Mouse (Mus musculus) ES-Bruce4 (cell line): Measurements from ENCODE around the gene Gpn1. TPM values are rescaled to one million over a fixed set of nuclear protein-coding genes. Genes with fewer than 3 reads are reported as not detected.
A peak's percentile ranks its signal among the peaks of the same experiment; 100 is the strongest.

ENCODE experiments used
- H3K27ac ChIP-seq: 2 replicates; pipeline ENCODE4 v1.5.1; 2012; ENCODE audit warnings: low read length, inconsistent platforms; ENCODE audit not compliant: insufficient read depth
- H3K27me3 ChIP-seq: 2 replicates; pipeline ENCODE4 v1.6.1; 2012; ENCODE audit warnings: mild to moderate bottlenecking, low read length, inconsistent platforms; ENCODE audit not compliant: control insufficient read depth, poor library complexity, insufficient read depth, severe bottlenecking
- H3K36me3 ChIP-seq: 2 replicates; pipeline ENCODE4 v1.6.1; 2012; ENCODE audit warnings: inconsistent platforms, mild to moderate bottlenecking, low read length, moderate library complexity; ENCODE audit not compliant: control insufficient read depth, poor library complexity, insufficient read depth, severe bottlenecking
- H3K4me1 ChIP-seq: one replicate; pipeline ENCODE4 v1.8.1; 2011; ENCODE audit warnings: low read length; ENCODE audit not compliant: control insufficient read depth, insufficient read depth
- H3K4me3 ChIP-seq: 2 replicates; pipeline ENCODE4 v1.5.1; 2011; ENCODE audit warnings: low read depth, mild to moderate bottlenecking, low read length
- H3K9ac ChIP-seq: 2 replicates; pipeline ENCODE4 v1.6.1; 2012; ENCODE audit warnings: low read depth, mild to moderate bottlenecking, inconsistent platforms; ENCODE audit not compliant: poor library complexity, severe bottlenecking
- H3K9me3 ChIP-seq: replicated peaks from 2 replicates; pipeline ENCODE4 v1.6.1; 2012; ENCODE audit warnings: mild to moderate bottlenecking, low read length, inconsistent platforms; ENCODE audit not compliant: control insufficient read depth, poor library complexity, insufficient read depth, severe bottlenecking
- CTCF ChIP-seq: IDR thresholded peaks from one replicate; pipeline ENCODE4 v1.8.1; 2011; ENCODE audit warnings: low read depth, low read length
- EP300 ChIP-seq: IDR thresholded peaks from 2 replicates; pipeline ENCODE4 v1.6.1; 2011; ENCODE audit warnings: low read depth, low read length; ENCODE audit not compliant: insufficient read depth
- POLR2A ChIP-seq: IDR thresholded peaks from one replicate; pipeline ENCODE4 v1.8.1; 2011; ENCODE audit warnings: low read length; ENCODE audit not compliant: insufficient read depth
- polyA plus RNA-seq: library from polyadenylated mRNA; stranded (reverse); fragments of >200 nt; gene quantifications from 2 replicates; pipeline ENCODE4 v1.2.4, GENCODE M21; 2011; ENCODE audit warnings: low read depth; ENCODE audit not compliant: missing spikeins, insufficient read depth, insufficient read length

Gene Gpn1
- polyA plus RNA-seq: 49.0 and 54.8 TPM in 2 replicates

DNA sequence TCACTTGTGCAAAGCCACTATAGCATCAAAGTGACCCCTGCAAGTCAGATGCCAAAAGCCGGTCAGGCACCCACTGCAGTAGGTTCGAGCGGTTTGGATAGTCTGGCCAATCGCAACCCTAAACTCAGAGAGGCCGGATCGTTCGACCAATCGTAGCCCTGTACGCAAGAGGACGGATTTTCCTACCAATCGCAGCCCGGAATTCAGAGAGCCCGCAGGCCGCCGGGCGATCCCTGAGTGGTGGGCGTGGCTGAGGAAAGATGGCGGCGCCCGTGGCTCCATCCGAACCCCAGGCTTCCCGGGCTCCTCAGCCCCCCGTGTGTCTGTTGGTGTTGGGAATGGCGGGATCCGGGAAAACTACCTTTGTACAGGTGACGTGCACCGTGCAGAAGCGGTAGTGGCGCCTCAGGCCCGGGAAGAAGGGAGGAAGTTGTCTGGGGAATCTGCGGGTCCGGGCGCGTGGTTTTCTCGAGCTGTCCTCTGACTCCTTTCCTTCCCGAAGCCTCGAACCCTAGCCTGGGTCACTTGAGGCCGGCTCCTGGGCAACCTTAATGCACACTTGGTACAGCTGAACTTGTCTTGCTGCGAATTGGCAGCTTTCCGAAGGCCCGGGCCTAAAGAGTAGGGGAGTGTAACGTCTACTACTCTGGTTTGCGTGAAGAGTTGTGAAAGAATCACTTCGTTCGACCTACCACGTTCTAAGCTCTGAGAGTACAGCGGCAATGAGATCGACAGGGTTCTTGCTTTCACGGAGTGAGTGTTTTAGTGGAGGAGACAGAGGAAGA is at the start of gene Gpn1:
Gpn1 (plus strand) TSS at position 229 of the 785 bp plus-strand sequence.
- Histone ChIP-seq H3K36me3 (peaks cover 27% of the 10 kb centered on the region), H3K27ac (no peak within 1 kb of the TSS), H3K9ac (peak within 1 kb of the TSS; percentile 88), H3K4me3 (peak within 1 kb of the TSS; percentile 98), H3K4me1 (no peaks in the 10 kb centered on the region), H3K9me3 (no peaks in the 10 kb centered on the region; the same call in 1 of the 2 replicates), H3K27me3 (no peaks in the 10 kb centered on the region)
- TF ChIP-seq POLR2A: no peak
- no peak for TF ChIP-seq EP300
- no peak for TF ChIP-seq CTCF

DNA sequence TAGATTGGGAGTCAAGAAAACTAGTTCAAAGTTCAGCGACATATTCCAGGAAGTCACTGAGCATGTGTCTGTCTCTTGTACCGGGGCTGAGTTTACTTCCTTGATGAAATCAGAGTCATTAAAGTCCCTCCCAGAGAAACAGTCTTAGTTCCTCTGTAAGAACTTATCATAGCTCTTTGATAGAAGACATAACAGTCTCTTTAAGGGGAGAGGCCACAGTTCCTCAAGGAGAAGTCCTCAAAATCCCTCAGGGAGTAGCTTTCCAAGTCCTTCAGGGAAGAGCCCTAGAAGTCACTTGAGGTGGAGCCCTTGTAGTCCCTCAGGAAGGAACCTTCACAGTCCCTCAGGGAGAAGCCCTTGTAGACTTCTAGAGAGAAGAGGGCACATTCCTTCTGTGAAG is 43.2 kb upstream of the Gpn1 start:
- Histone ChIP-seq H3K9ac (no peak overlapping the region), H3K27me3 (no peaks in the 10 kb centered on the region), H3K9me3 (no peaks in the 10 kb centered on the region), H3K4me3 (no peak overlapping the region), H3K27ac (no peak overlapping the region), H3K36me3 (no peaks in the 10 kb centered on the region), H3K4me1 (no peaks in the 10 kb centered on the region)
- no peak for TF ChIP-seq EP300
- no peak for TF ChIP-seq CTCF
- no peak for TF ChIP-seq POLR2A

DNA sequence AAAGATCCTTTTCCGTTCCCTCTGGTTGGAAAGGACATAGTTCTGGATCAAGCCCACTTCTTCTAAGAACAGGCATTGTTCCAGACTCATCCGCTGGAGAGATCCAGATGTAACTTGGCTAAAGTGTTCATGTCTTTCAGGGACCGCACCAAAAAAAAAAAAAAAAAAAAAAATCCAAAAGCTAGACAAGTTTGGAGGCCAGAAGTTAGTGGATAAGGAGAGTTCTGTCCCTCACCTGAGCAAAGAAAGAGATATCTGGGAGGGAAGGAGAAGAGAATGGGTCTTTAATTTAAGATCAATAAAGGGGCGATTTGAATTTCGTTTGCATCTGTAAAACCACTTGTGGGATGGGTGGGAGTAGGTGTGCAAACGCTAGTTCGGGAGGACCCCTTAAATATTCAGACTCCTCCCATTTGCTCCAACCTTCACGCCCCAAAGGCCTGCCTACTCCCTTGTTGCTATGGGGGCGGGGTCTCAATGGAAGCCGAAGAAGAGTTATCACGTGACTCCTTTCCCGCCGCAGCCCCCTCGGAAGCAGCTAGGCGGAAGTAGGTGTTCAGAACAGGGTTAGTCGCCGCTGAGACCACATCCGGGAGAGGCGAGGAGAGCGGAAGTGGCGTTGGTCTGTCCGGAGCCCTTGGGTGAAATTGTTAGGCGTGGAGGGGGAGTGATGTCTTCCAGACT is 42.5 kb upstream of the Gpn1 start, which contains the start of gene Zfp512:
Zfp512 (plus strand) TSS at position 554 of the 684 bp plus-strand sequence.
- peak; percentile 68; the same call in 1 of the 2 replicates for TF ChIP-seq EP300
- no peak for TF ChIP-seq CTCF
- TF ChIP-seq POLR2A: peak; percentile 23
- Histone ChIP-seq H3K4me3 (peak within 1 kb of the TSS; percentile 92), H3K9ac (peak within 1 kb of the TSS; percentile 62), H3K4me1 (no peaks in the 10 kb centered on the region), H3K27me3 (no peaks in the 10 kb centered on the region), H3K9me3 (no peaks in the 10 kb centered on the region), H3K27ac (no peak within 1 kb of the TSS), H3K36me3 (no peaks in the 10 kb centered on the region)

DNA sequence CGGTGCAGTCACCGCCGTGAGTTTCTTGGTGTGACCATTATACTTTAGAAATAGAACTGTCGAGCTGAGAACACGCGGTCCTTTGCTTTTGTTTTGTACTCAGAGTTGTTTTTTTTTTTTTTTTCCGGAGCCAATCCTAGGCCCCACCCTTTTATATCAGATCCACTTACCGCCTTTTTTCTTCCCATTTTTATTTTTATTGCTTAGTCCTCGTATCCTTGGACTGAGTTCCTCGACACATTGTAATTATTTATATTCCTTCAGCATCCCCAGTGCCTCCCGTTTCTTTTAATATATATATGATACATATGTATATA is 42.0 kb upstream of the Gpn1 start:
- H3K27ac ChIP-seq: no peak overlapping the region
- TF ChIP-seq CTCF: no peak
- TF ChIP-seq POLR2A: no peak
- TF ChIP-seq EP300: no peak
- H3K36me3 ChIP-seq: no peaks in the 10 kb centered on the region
- H3K4me3 ChIP-seq: peak overlapping the region; percentile 81
- peak overlapping the region; percentile 62; the same call in 1 of the 2 replicates for H3K9ac ChIP-seq
- H3K9me3 ChIP-seq: no peaks in the 10 kb centered on the region
- no peaks in the 10 kb centered on the region for H3K4me1 ChIP-seq
- no peaks in the 10 kb centered on the region for H3K27me3 ChIP-seq

DNA sequence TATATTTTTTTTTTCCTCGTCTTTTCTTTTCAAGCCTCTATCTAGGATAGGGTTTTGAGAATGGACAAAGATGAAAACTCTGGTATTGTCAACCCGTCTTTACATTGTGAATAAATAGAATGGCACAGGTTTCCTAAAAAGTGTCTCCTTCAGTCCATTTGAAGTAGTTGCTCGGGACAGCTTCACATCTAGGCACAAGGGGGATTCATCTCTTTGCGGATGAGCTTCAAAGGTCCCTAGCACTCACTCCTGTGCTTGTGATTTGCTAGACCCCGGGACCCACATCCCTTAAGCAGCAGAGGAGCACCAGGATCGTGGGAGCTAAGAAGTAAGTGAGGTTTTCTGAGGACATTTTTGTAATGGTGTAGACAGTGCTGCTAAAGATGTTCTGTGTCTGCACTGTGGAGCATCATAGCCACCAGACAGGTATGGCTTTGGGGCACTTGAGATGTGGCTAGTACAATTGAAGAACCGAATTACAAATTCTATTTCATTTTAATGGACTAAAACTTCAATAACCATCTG is 41.6 kb upstream of the Gpn1 start:
- H3K9ac ChIP-seq: peak overlapping the region; percentile 62
- H3K4me1 ChIP-seq: no peaks in the 10 kb centered on the region
- peak overlapping the region; percentile 92 for H3K4me3 ChIP-seq
- H3K27me3 ChIP-seq: no peaks in the 10 kb centered on the region
- H3K9me3 ChIP-seq: no peaks in the 10 kb centered on the region
- no peak overlapping the region for H3K27ac ChIP-seq
- TF ChIP-seq POLR2A (no peak), EP300 (no peak), CTCF (no peak)
- no peaks in the 10 kb centered on the region for H3K36me3 ChIP-seq
